Mouse (Mus musculus): ENCODE results near the gene Ppp1r12b. TPM values are rescaled to one million over a fixed set of nuclear protein-coding genes. Genes with fewer than 3 reads are reported as not detected.
A peak's percentile ranks its signal among the peaks of the same experiment; 100 is the strongest.

Gene Ppp1r12b
- polyA plus RNA-seq, 1 experiment = 8.9 TPM

DNA sequence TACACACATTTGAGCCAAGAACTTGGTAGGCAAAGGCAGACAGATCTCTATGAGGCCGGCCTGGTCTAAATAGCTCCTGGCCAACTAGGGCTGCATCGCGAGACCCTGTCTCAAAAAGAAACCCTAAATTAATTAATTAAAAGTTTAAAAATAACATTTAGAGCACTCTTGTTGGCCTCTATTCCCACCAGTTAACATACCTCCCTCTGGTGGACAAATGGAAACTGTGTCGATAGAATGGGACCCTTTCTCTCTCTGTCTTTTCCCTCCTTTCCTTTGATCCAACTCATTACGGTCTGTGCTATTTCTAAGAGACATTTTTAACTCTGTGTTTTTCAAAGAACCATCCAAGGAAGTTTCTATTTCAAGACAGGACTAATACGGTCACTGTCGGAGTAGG, 4.9 kb upstream of the Ppp1r12b start:
- H3K4me1 ChIP-seq (ENCODE audit: control insufficient read depth, insufficient read depth, low read length) = no peaks in the 10 kb centered on the region
- H3K4me3 ChIP-seq (ENCODE audit: low read depth, low read length) = no peak overlapping the region
- no peak overlapping the region for H3K27ac ChIP-seq (ENCODE audit: insufficient read depth, low read length)
- no peak for TF ChIP-seq EP300 (IDR thresholded peaks at IDR 0.05; ENCODE audit: insufficient read depth, low read depth, low read length)
- no peak for TF ChIP-seq CTCF (IDR thresholded peaks at IDR 0.05; ENCODE audit: low read depth, low read length)
- no peak for TF ChIP-seq POLR2A (IDR thresholded peaks at IDR 0.05; ENCODE audit: insufficient read depth, low read length)
- H3K9ac ChIP-seq (ENCODE audit: low read depth, poor library complexity, severe bottlenecking) = no peak overlapping the region
- no peaks in the 10 kb centered on the region for H3K27me3 ChIP-seq (ENCODE audit: control insufficient read depth, insufficient read depth, low read length, poor library complexity, severe bottlenecking)
- no peaks in the 10 kb centered on the region for H3K9me3 ChIP-seq (replicated peaks; ENCODE audit: control insufficient read depth, insufficient read depth, low read length, poor library complexity, severe bottlenecking)
- H3K36me3 ChIP-seq (ENCODE audit: control insufficient read depth, insufficient read depth, low read length, poor library complexity, severe bottlenecking) = peaks cover 4% of the 10 kb centered on the region; the same call in 1 of the 2 replicates

DNA sequence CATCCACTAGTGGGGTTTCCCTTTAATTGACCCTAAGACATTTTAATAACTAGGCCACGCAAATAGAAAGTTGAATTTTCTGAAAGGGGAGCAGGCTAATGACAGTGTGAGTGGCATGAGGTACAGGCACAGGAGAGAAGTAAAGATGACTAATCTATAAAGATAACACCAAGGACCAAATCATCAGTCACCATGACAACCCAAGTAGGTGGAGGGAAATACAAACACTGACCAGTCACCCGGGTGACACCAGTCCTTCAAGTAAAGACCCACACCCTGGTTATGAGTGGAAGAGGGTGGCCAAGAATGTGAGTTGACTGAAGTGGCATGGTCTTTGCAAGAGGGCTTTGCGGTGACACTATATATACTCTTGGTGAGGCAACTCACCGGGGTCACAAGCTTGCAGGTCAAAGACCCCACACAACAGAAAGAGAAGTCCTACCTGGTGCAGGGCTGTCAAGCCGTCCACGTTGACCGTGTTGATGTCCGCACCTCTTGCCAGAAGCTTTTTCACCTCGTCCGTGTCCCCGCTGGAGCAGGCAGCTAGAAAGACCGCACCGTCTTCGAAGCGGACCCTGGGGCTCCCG, 599 bp downstream of the Ppp1r12b start:
- H3K4me1 ChIP-seq (ENCODE audit: control insufficient read depth, insufficient read depth, low read length) = no peaks in the 10 kb centered on the region
- H3K9me3 ChIP-seq (replicated peaks; ENCODE audit: control insufficient read depth, insufficient read depth, low read length, poor library complexity, severe bottlenecking) = no peaks in the 10 kb centered on the region
- peak overlapping the region; percentile 92 for H3K4me3 ChIP-seq (ENCODE audit: low read depth, low read length)
- no peak overlapping the region for H3K27ac ChIP-seq (ENCODE audit: insufficient read depth, low read length)
- TF ChIP-seq EP300 (IDR thresholded peaks at IDR 0.05; ENCODE audit: insufficient read depth, low read depth, low read length) = no peak
- no peak for TF ChIP-seq CTCF (IDR thresholded peaks at IDR 0.05; ENCODE audit: low read depth, low read length)
- no peak for TF ChIP-seq POLR2A (IDR thresholded peaks at IDR 0.05; ENCODE audit: insufficient read depth, low read length)
- H3K36me3 ChIP-seq (ENCODE audit: control insufficient read depth, insufficient read depth, low read length, poor library complexity, severe bottlenecking) = no peaks in the 10 kb centered on the region
- H3K27me3 ChIP-seq (ENCODE audit: control insufficient read depth, insufficient read depth, low read length, poor library complexity, severe bottlenecking) = no peaks in the 10 kb centered on the region
- peak overlapping the region; percentile 67 for H3K9ac ChIP-seq (ENCODE audit: low read depth, poor library complexity, severe bottlenecking)

DNA sequence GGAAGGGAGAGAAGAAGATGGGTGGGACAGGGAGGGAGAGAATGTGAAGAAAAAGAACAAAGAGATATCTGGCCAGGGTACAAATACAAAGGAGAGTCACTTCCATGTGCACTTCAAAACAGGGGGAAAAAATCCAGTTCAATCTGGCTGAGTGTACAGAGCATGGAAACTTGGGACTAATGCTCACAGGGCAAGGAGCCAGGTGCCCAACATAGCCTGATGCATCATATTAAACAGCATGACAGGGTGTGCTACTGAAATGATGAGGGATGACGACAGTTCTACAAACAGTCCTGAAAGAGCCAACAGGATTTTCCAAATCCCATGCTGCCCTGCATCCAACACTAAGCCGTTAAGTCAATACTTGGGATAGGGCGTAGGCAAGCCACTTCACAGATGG, 5.8 kb downstream of the Ppp1r12b start:
- no peak for TF ChIP-seq POLR2A (IDR thresholded peaks at IDR 0.05; ENCODE audit: insufficient read depth, low read length)
- TF ChIP-seq EP300 (IDR thresholded peaks at IDR 0.05; ENCODE audit: insufficient read depth, low read depth, low read length) = no peak
- TF ChIP-seq CTCF (IDR thresholded peaks at IDR 0.05; ENCODE audit: low read depth, low read length) = no peak

DNA sequence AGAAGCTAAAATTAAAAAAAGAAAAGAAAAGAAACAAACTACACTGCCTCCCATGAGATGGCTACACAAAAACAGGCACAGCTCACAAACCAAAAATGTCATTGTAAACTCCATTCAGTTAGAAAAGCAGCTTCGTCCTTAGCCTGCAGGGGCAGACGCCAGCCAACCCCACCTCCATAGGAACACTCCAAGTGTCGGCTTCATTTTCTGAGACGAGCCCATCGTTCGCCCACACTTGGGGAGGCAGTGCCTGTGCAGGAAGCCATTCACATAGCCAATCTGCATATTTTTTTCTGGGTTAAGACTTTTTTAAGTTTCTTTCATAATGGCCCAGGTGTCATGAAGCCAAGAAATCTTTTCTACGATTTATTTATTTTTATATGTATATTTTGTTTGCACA, 8.2 kb downstream of the Ppp1r12b start:
- no peak overlapping the region for H3K9ac ChIP-seq (ENCODE audit: low read depth, poor library complexity, severe bottlenecking)
- no peak overlapping the region for H3K27ac ChIP-seq (ENCODE audit: insufficient read depth, low read length)
- TF ChIP-seq EP300 (IDR thresholded peaks at IDR 0.05; ENCODE audit: insufficient read depth, low read depth, low read length) (no peak), POLR2A (IDR thresholded peaks at IDR 0.05; ENCODE audit: insufficient read depth, low read length) (no peak), CTCF (IDR thresholded peaks at IDR 0.05; ENCODE audit: low read depth, low read length) (no peak)
- no peak overlapping the region for H3K4me3 ChIP-seq (ENCODE audit: low read depth, low read length)
- H3K9me3 ChIP-seq (replicated peaks; ENCODE audit: control insufficient read depth, insufficient read depth, low read length, poor library complexity, severe bottlenecking) = no peaks in the 10 kb centered on the region
- no peaks in the 10 kb centered on the region for H3K27me3 ChIP-seq (ENCODE audit: control insufficient read depth, insufficient read depth, low read length, poor library complexity, severe bottlenecking)
- no peaks in the 10 kb centered on the region for H3K4me1 ChIP-seq (ENCODE audit: control insufficient read depth, insufficient read depth, low read length)
- no peaks in the 10 kb centered on the region; the same call in 1 of the 2 replicates for H3K36me3 ChIP-seq (ENCODE audit: control insufficient read depth, insufficient read depth, low read length, poor library complexity, severe bottlenecking)

More for the DNA sequence above, 5.8 kb downstream of the Ppp1r12b start:
- no peaks in the 10 kb centered on the region for H3K4me1 ChIP-seq (ENCODE audit: control insufficient read depth, insufficient read depth, low read length)
- H3K9me3 ChIP-seq (replicated peaks; ENCODE audit: control insufficient read depth, insufficient read depth, low read length, poor library complexity, severe bottlenecking) = no peaks in the 10 kb centered on the region
- H3K4me3 ChIP-seq (ENCODE audit: low read depth, low read length) = no peak overlapping the region
- no peak overlapping the region for H3K9ac ChIP-seq (ENCODE audit: low read depth, poor library complexity, severe bottlenecking)
- H3K27me3 ChIP-seq (ENCODE audit: control insufficient read depth, insufficient read depth, low read length, poor library complexity, severe bottlenecking) = no peaks in the 10 kb centered on the region
- H3K27ac ChIP-seq (ENCODE audit: insufficient read depth, low read length) = no peak overlapping the region
- no peaks in the 10 kb centered on the region; the same call in 1 of the 2 replicates for H3K36me3 ChIP-seq (ENCODE audit: control insufficient read depth, insufficient read depth, low read length, poor library complexity, severe bottlenecking)

DNA sequence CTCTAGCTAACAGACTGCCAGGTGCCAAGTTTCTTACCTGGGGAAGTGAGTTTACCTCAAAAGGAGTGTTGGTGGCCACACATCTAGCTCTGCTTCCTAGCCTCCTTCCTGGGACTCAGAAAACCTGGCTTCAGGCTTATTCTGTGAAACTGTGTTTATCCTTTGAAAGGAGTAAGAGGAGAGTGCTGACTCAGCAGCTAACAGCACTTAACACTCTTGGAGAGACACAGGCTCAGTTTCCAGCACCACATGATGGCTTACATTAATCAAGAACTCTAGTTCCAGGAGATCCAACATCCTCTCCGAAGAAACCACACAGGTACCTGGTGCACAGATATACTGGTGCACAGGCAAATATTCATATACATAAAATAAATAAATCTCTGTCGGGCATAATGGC, 12.8 kb downstream of the Ppp1r12b start:
- Histone ChIP-seq H3K4me1 (ENCODE audit: control insufficient read depth, insufficient read depth, low read length) (no peaks in the 10 kb centered on the region), H3K36me3 (ENCODE audit: control insufficient read depth, insufficient read depth, low read length, poor library complexity, severe bottlenecking) (no peaks in the 10 kb centered on the region; the same call in 1 of the 2 replicates), H3K9ac (ENCODE audit: low read depth, poor library complexity, severe bottlenecking) (no peak overlapping the region), H3K27ac (ENCODE audit: insufficient read depth, low read length) (no peak overlapping the region), H3K4me3 (ENCODE audit: low read depth, low read length) (no peak overlapping the region), H3K27me3 (ENCODE audit: control insufficient read depth, insufficient read depth, low read length, poor library complexity, severe bottlenecking) (no peaks in the 10 kb centered on the region), H3K9me3 (replicated peaks; ENCODE audit: control insufficient read depth, insufficient read depth, low read length, poor library complexity, severe bottlenecking) (no peaks in the 10 kb centered on the region)
- TF ChIP-seq POLR2A (IDR thresholded peaks at IDR 0.05; ENCODE audit: insufficient read depth, low read length) (no peak), EP300 (IDR thresholded peaks at IDR 0.05; ENCODE audit: insufficient read depth, low read depth, low read length) (no peak), CTCF (IDR thresholded peaks at IDR 0.05; ENCODE audit: low read depth, low read length) (no peak)

DNA sequence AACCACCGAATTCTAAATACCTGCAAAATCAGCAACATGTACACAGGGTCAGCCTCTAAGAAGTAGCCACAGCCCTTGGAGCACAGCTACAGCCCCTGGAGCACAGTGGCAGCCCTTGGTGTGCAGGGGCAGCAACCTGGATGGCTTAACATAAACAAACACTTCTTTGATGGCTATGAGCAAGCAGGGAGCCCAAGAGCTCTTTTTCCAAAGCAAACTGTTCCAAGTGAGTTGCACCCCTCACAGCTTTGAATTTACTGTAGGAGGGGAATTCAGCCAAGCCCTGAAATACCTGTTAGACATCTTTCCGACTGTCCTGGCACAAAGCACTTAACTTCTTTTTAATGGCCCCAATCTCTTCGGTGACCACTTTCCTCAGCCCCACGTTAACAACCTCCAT, 14.9 kb downstream of the Ppp1r12b start:
- H3K27ac ChIP-seq (ENCODE audit: insufficient read depth, low read length) = no peak overlapping the region
- no peaks in the 10 kb centered on the region for H3K4me1 ChIP-seq (ENCODE audit: control insufficient read depth, insufficient read depth, low read length)
- H3K9me3 ChIP-seq (replicated peaks; ENCODE audit: control insufficient read depth, insufficient read depth, low read length, poor library complexity, severe bottlenecking) = no peaks in the 10 kb centered on the region
- H3K9ac ChIP-seq (ENCODE audit: low read depth, poor library complexity, severe bottlenecking) = no peak overlapping the region
- H3K27me3 ChIP-seq (ENCODE audit: control insufficient read depth, insufficient read depth, low read length, poor library complexity, severe bottlenecking) = no peaks in the 10 kb centered on the region
- TF ChIP-seq EP300 (IDR thresholded peaks at IDR 0.05; ENCODE audit: insufficient read depth, low read depth, low read length) (no peak), POLR2A (IDR thresholded peaks at IDR 0.05; ENCODE audit: insufficient read depth, low read length) (no peak), CTCF (IDR thresholded peaks at IDR 0.05; ENCODE audit: low read depth, low read length) (no peak)
- H3K4me3 ChIP-seq (ENCODE audit: low read depth, low read length) = no peak overlapping the region
- H3K36me3 ChIP-seq (ENCODE audit: control insufficient read depth, insufficient read depth, low read length, poor library complexity, severe bottlenecking) = no peaks in the 10 kb centered on the region

Data from ES-Bruce4 (cell line).